Mouse (Mus musculus): ENCODE results near the gene Zfhx3. TPM values are rescaled to one million over a fixed set of nuclear protein-coding genes. Genes with fewer than 3 reads are reported as not detected.

Gene Zfhx3
- total and polyA plus RNA-seq, 3 experiments = 0.23 to 2.5 TPM; not detected in 1

GRCm38 (mm10) chr8:108720840-108721239 lies 778.4 kb downstream of the Zfhx3 start:
- Histone ChIP-seq H3K79me2 (ENCODE audit: control insufficient read depth, insufficient read depth, low read length, poor library complexity) (no peaks in the 10 kb centered on the region), H3K9ac (ENCODE audit: control insufficient read depth, low read depth, low read length, poor library complexity, severe bottlenecking) (no peak overlapping the region), H3K9me3 (replicated peaks; ENCODE audit: insufficient read depth, low read length) (no peaks in the 10 kb centered on the region), H3K27me3 (ENCODE audit: control insufficient read depth in 1 of 2, insufficient read depth in 2 of 2, low read length in 2 of 2) (peaks cover 0 to 1% of the 10 kb centered on the region in 2 experiments; a peak in 2 of 4 replicates), H3K4me1 (ENCODE audit: control insufficient read depth in 1 of 2, insufficient read depth in 2 of 2, low read length in 2 of 2) (peaks cover 13 to 38% of the 10 kb centered on the region in 2 experiments), H3K36me3 (ENCODE audit: control insufficient read depth in 1 of 2, insufficient read depth in 2 of 2, low read length in 2 of 2) (peaks cover 0 to 39% of the 10 kb centered on the region in 2 experiments; a peak in 2 of 4 replicates), H3K4me3 (ENCODE audit: control insufficient read depth in 1 of 2, insufficient read depth in 1 of 2, low read depth in 2 of 2, low read length in 2 of 2) (peak overlapping the region in 1 of 2 experiments; percentile 39; a peak in 2 of 4 replicates), H3K27ac (ENCODE audit: control insufficient read depth, low read depth, low read length) (peak overlapping the region; percentile 12; the same call in 1 of the 2 replicates)
- TF ChIP-seq MEF2A (IDR thresholded peaks at IDR 0.05; ENCODE audit: extremely low read depth, insufficient replicate concordance, low read depth, low read length, poor library complexity, severe bottlenecking) (no peak), RCOR1 (IDR thresholded peaks at IDR 0.05; ENCODE audit: low read depth, low read length) (peak; percentile 37), MXI1 (IDR thresholded peaks at IDR 0.05; ENCODE audit: low read depth, low read length) (0 out of 2 replicates have a peak, but pooled peaks have one; percentile 44), ELF1 (IDR thresholded peaks at IDR 0.05; ENCODE audit: low read depth, low read length) (no peak), ZNF384 (IDR thresholded peaks at IDR 0.05; ENCODE audit: low read depth, low read length) (peak; percentile 60), POLR2AphosphoS5 (IDR thresholded peaks at IDR 0.05; ENCODE audit: borderline replicate concordance, low read depth, low read length) (no peak), SMC3 (IDR thresholded peaks at IDR 0.05; ENCODE audit: low read depth, low read length) (peak; percentile 15; the same call in 1 of the 2 replicates), KAT2A (conservative IDR thresholded peaks at IDR 0.05; ENCODE audit: low read depth, low read length) (no peak), SIN3A (IDR thresholded peaks at IDR 0.05; ENCODE audit: low read length) (no peak), EP300 (IDR thresholded peaks at IDR 0.05; ENCODE audit: low read depth in 1 of 2, low read length in 2 of 2) (peak; percentile 25 to 70; a peak in 3 of 4 replicates)
- peak; percentile 90 for DNase-seq (ENCODE audit: low read depth, low spot score)

GRCm38 (mm10) chr8:108722671-108723513 lies 780.4 kb downstream of the Zfhx3 start:
- Histone ChIP-seq H3K9ac (ENCODE audit: control insufficient read depth, low read depth, low read length, poor library complexity, severe bottlenecking) (0 out of 2 replicates have a peak overlapping the region, but pooled peaks have one; percentile 12), H3K4me1 (ENCODE audit: control insufficient read depth in 1 of 2, insufficient read depth in 2 of 2, low read length in 2 of 2) (peaks cover 13 to 38% of the 10 kb centered on the region in 2 experiments), H3K27ac (ENCODE audit: control insufficient read depth, low read depth, low read length) (peak overlapping the region; percentile 9), H3K4me3 (ENCODE audit: control insufficient read depth in 1 of 2, insufficient read depth in 1 of 2, low read depth in 2 of 2, low read length in 2 of 2) (no peak overlapping the region), H3K9me3 (replicated peaks; ENCODE audit: insufficient read depth, low read length) (no peaks in the 10 kb centered on the region), H3K79me2 (ENCODE audit: control insufficient read depth, insufficient read depth, low read length, poor library complexity) (no peaks in the 10 kb centered on the region), H3K27me3 (ENCODE audit: control insufficient read depth in 1 of 2, insufficient read depth in 2 of 2, low read length in 2 of 2) (no peaks in the 10 kb centered on the region), H3K36me3 (ENCODE audit: control insufficient read depth in 1 of 2, insufficient read depth in 2 of 2, low read length in 2 of 2) (peaks cover 0 to 39% of the 10 kb centered on the region in 2 experiments; a peak in 2 of 4 replicates)
- TF ChIP-seq ETS1 (IDR thresholded peaks at IDR 0.05; ENCODE audit: low read depth, low read length) (0 out of 2 replicates have a peak, but pooled peaks have one; percentile 30), MXI1 (IDR thresholded peaks at IDR 0.05; ENCODE audit: low read depth, low read length) (peak; percentile 57), SIN3A (IDR thresholded peaks at IDR 0.05; ENCODE audit: low read length) (peak; percentile 8; the same call in 1 of the 2 replicates), MAX (IDR thresholded peaks at IDR 0.05; ENCODE audit: low read length) (no peak), EP300 (IDR thresholded peaks at IDR 0.05; ENCODE audit: low read depth in 1 of 2, low read length in 2 of 2) (0 out of 4 replicates have a peak, but pooled peaks of 1 of the 2 experiments have one; percentile 9)
- peak; percentile 59 for DNase-seq (ENCODE audit: low read depth, low spot score)

Data from MEL (cell line).